Mouse (Mus musculus): ENCODE measurements around the gene Wwox. TPM values are rescaled to one million over a fixed set of nuclear protein-coding genes. Genes with fewer than 3 reads are reported as not detected.

Wwox gene
- total RNA-seq, 1 experiment: 12.5 TPM

DNA sequence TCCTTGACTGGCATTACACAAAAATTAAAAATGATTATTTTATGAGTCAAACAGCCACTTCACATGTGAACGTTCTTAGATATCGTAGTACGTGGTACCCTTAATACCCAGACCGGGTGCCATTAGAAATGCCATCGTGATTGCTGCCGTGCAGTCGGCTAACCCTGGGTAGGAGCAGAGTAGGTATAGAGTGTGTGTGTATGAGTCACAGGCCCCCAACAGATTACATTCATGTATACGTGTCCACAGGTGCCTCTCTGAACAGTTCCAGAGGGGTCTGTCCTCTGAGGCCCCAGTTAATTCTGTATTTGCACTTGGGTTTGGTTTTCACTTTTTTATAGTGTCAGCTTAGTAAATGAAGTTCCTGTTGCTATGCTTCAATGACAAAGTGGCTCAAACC lies 12.8 kb downstream of the Wwox start:
- Histone ChIP-seq H3K4me3 (ENCODE audit: insufficient read depth in 1 of 2, low read depth in 1 of 2, low read length in 2 of 2, poor library complexity in 1 of 2, severe bottlenecking in 1 of 2) (no peak overlapping the region), H3K4me1 (ENCODE audit: control insufficient read depth in 2 of 2, insufficient read depth in 2 of 2, low read length in 2 of 2, poor library complexity in 1 of 2) (no peaks in the 10 kb centered on the region), H3K9me3 (ENCODE audit: control insufficient read depth, insufficient read depth, low read depth, low read length) (no peaks in the 10 kb centered on the region), H3K36me3 (ENCODE audit: control insufficient read depth, insufficient read depth, low read length, poor library complexity, severe bottlenecking) (peaks cover 10% of the 10 kb centered on the region), H3K9ac (ENCODE audit: insufficient read depth, low read depth, low read length, poor library complexity, severe bottlenecking) (no peak overlapping the region), H3K27ac (ENCODE audit: insufficient read depth, low read depth, low read length, poor library complexity, severe bottlenecking) (no peak overlapping the region)
- no peak for TF ChIP-seq CHD2 (IDR thresholded peaks at IDR 0.05; ENCODE audit: low read depth, low read length)
- no peak for TF ChIP-seq MAFK (IDR thresholded peaks at IDR 0.05; ENCODE audit: insufficient read depth, low read depth, low read length)
- no peak for TF ChIP-seq HCFC1 (IDR thresholded peaks at IDR 0.05; ENCODE audit: borderline replicate concordance, insufficient read depth, low read length)
- TF ChIP-seq ZC3H11A (IDR thresholded peaks at IDR 0.05; ENCODE audit: borderline replicate concordance, low read depth, low read length): no peak
- no peak for TF ChIP-seq ZNF384 (IDR thresholded peaks at IDR 0.05; ENCODE audit: low read depth, low read length)
- in situ Hi-C loops (cut with MboI; ENCODE audit: low sequenced_read_pairs in 2 of 2, unreplicated experiment in 2 of 2): no loop called here
- no peak for DNase-seq (ENCODE audit: low read depth, low spot score)

DNA sequence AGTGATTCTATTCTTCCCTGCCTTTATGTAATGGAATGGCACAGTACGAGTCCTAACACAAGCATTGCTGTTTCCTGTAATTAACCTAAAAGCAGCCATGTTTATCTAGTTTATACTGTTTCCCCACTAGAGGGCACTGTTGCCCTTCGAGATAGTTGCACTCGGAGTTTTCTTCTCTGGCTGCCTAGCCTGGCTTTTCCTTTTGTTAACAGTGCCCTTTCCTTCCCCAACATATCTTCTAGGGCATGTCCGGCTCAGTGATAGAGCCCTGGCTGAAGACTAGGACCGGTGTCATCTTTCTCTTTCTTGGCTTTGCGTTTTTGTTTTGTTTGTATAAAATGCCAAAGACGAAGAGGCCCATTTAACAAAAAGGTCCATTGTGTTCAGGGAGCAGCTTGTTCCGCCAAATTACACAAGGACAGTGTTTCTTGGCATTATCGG lies 13.3 kb downstream of the Wwox start:
- TF ChIP-seq MAFK (IDR thresholded peaks at IDR 0.05; ENCODE audit: insufficient read depth, low read depth, low read length) (no peak), ZC3H11A (IDR thresholded peaks at IDR 0.05; ENCODE audit: borderline replicate concordance, low read depth, low read length) (no peak)
- H3K9ac ChIP-seq (ENCODE audit: insufficient read depth, low read depth, low read length, poor library complexity, severe bottlenecking): no peak overlapping the region
- no peaks in the 10 kb centered on the region for H3K4me1 ChIP-seq (ENCODE audit: control insufficient read depth in 2 of 2, insufficient read depth in 2 of 2, low read length in 2 of 2, poor library complexity in 1 of 2)
- H3K36me3 ChIP-seq (ENCODE audit: control insufficient read depth, insufficient read depth, low read length, poor library complexity, severe bottlenecking): peaks cover 10% of the 10 kb centered on the region
- in situ Hi-C loops (cut with MboI; ENCODE audit: low sequenced_read_pairs in 2 of 2, unreplicated experiment in 2 of 2): no loop called here
- DNase-seq (ENCODE audit: low read depth, low spot score): peak; percentile 66
- no peaks in the 10 kb centered on the region for H3K9me3 ChIP-seq (ENCODE audit: control insufficient read depth, insufficient read depth, low read depth, low read length)
- no peak overlapping the region for H3K4me3 ChIP-seq (ENCODE audit: insufficient read depth in 1 of 2, low read depth in 1 of 2, low read length in 2 of 2, poor library complexity in 1 of 2, severe bottlenecking in 1 of 2)
- H3K27ac ChIP-seq (ENCODE audit: insufficient read depth, low read depth, low read length, poor library complexity, severe bottlenecking): no peak overlapping the region

DNA sequence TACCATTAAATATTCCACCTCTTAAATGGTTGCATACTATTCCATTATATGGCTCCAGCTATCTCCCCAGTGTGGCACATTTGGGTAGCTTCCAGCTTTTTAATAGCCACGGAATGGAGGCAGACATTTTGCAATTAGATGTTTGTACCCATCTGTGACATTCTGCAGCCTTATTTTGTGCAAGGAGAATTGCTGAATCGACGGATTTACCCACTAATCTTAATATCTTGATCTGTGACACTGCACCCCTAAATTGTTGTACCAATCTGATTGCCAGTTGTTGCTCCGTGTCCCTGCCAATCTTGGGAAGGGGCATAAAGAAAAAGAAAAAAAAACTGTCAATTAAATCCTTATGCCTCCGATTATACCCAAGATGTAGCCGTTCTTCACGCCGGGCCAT lies 15.8 kb downstream of the Wwox start:
- no peak overlapping the region for H3K4me3 ChIP-seq (ENCODE audit: insufficient read depth in 1 of 2, low read depth in 1 of 2, low read length in 2 of 2, poor library complexity in 1 of 2, severe bottlenecking in 1 of 2)
- in situ Hi-C loops (cut with MboI; ENCODE audit: low sequenced_read_pairs in 2 of 2, unreplicated experiment in 2 of 2): no loop called here
- H3K9ac ChIP-seq (ENCODE audit: insufficient read depth, low read depth, low read length, poor library complexity, severe bottlenecking): no peak overlapping the region
- H3K4me1 ChIP-seq (ENCODE audit: control insufficient read depth in 2 of 2, insufficient read depth in 2 of 2, low read length in 2 of 2, poor library complexity in 1 of 2): no peaks in the 10 kb centered on the region
- no peaks in the 10 kb centered on the region; the same call in 1 of the 2 replicates for H3K36me3 ChIP-seq (ENCODE audit: control insufficient read depth, insufficient read depth, low read length, poor library complexity, severe bottlenecking)
- TF ChIP-seq ZNF384 (IDR thresholded peaks at IDR 0.05; ENCODE audit: low read depth, low read length): no peak
- TF ChIP-seq CHD2 (IDR thresholded peaks at IDR 0.05; ENCODE audit: low read depth, low read length): no peak
- TF ChIP-seq MAFK (IDR thresholded peaks at IDR 0.05; ENCODE audit: insufficient read depth, low read depth, low read length): peak; percentile 83
- TF ChIP-seq ZC3H11A (IDR thresholded peaks at IDR 0.05; ENCODE audit: borderline replicate concordance, low read depth, low read length): no peak
- no peak for TF ChIP-seq HCFC1 (IDR thresholded peaks at IDR 0.05; ENCODE audit: borderline replicate concordance, insufficient read depth, low read length)
- H3K9me3 ChIP-seq (ENCODE audit: control insufficient read depth, insufficient read depth, low read depth, low read length): no peaks in the 10 kb centered on the region
- no peak overlapping the region for H3K27ac ChIP-seq (ENCODE audit: insufficient read depth, low read depth, low read length, poor library complexity, severe bottlenecking)
- DNase-seq (ENCODE audit: low read depth, low spot score): no peak

DNA sequence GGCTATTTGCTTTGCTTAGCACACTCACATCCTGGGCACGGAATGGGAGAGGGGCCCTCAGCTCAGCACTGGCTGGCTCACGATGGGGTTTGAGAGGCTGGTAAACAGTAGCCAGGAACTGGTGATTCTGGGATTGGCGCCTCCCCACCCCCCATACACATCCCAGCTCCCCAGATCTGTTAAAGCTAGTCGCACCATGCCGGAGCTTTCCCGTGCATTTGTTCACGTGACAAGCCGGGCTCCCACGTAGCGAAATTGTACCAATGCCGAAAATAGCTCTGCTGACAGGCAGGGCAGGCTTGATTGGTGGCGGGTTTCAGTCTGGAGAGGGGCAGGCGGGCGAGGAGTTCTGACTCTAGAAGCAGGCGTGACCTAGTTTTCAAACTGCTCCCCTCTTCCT lies 16.5 kb downstream of the Wwox start:
- TF ChIP-seq HCFC1 (IDR thresholded peaks at IDR 0.05; ENCODE audit: borderline replicate concordance, insufficient read depth, low read length) (no peak), ZC3H11A (IDR thresholded peaks at IDR 0.05; ENCODE audit: borderline replicate concordance, low read depth, low read length) (no peak), CHD2 (IDR thresholded peaks at IDR 0.05; ENCODE audit: low read depth, low read length) (no peak), MAFK (IDR thresholded peaks at IDR 0.05; ENCODE audit: insufficient read depth, low read depth, low read length) (no peak), ZNF384 (IDR thresholded peaks at IDR 0.05; ENCODE audit: low read depth, low read length) (no peak)
- DNase-seq (ENCODE audit: low read depth, low spot score): no peak
- Histone ChIP-seq H3K4me3 (ENCODE audit: insufficient read depth in 1 of 2, low read depth in 1 of 2, low read length in 2 of 2, poor library complexity in 1 of 2, severe bottlenecking in 1 of 2) (peak overlapping the region; percentile 23 to 51; a peak in 3 of 4 replicates), H3K9ac (ENCODE audit: insufficient read depth, low read depth, low read length, poor library complexity, severe bottlenecking) (peak overlapping the region; percentile 38), H3K4me1 (ENCODE audit: control insufficient read depth in 2 of 2, insufficient read depth in 2 of 2, low read length in 2 of 2, poor library complexity in 1 of 2) (no peaks in the 10 kb centered on the region), H3K9me3 (ENCODE audit: control insufficient read depth, insufficient read depth, low read depth, low read length) (no peaks in the 10 kb centered on the region), H3K36me3 (ENCODE audit: control insufficient read depth, insufficient read depth, low read length, poor library complexity, severe bottlenecking) (no peaks in the 10 kb centered on the region; the same call in 1 of the 2 replicates), H3K27ac (ENCODE audit: insufficient read depth, low read depth, low read length, poor library complexity, severe bottlenecking) (no peak overlapping the region)
- in situ Hi-C loops (cut with MboI; ENCODE audit: low sequenced_read_pairs in 2 of 2, unreplicated experiment in 2 of 2): no loop called here

Measured in ES-E14 (cell line).